Mouse (Mus musculus) spleen, adult 2 months (tissue): Measurements from ENCODE around the gene Tnrc6a. TPM values are rescaled to one million over a fixed set of nuclear protein-coding genes. Genes with fewer than 3 reads are reported as not detected.
A peak's percentile ranks its signal among the peaks of the same experiment; 100 is the strongest.
"Not testable (repeated sequence)": the region's sequence is repeated elsewhere in the genome, so short reads cannot be mapped to it uniquely, and the experiment has no call there.

Source experiments
- DNase-seq, 2 experiments: peaks; one replicate each; pipeline versions ENCODE4 v3.0.0 to v3.0.0-alpha.2; 2012 to 2021; ENCODE audit warnings: low spot score in 2 of 2, low read depth in 1 of 2
- H3K27ac ChIP-seq: fragments of 200-500 bp; 2 replicates; pipeline ENCODE4 v1.5.1; 2012; ENCODE audit warnings: low read length, inconsistent platforms; ENCODE audit not compliant: insufficient read depth
- H3K27me3 ChIP-seq: fragments of 200-500 bp; 2 replicates; pipeline ENCODE4 v1.6.1; 2012; ENCODE audit warnings: mild to moderate bottlenecking, moderate library complexity, low read length, inconsistent platforms; ENCODE audit not compliant: control insufficient read depth, insufficient read depth
- H3K36me3 ChIP-seq: fragments of 200-500 bp; 2 replicates; pipeline ENCODE4 v1.6.1; 2012; ENCODE audit warnings: mild to moderate bottlenecking, low read length, inconsistent platforms; ENCODE audit not compliant: control insufficient read depth, insufficient read depth
- H3K4me1 ChIP-seq: fragments of 200-500 bp; 2 replicates; pipeline ENCODE4 v1.6.1; 2011; ENCODE audit warnings: inconsistent platforms; ENCODE audit not compliant: control insufficient read depth, insufficient read depth, insufficient read length
- H3K4me3 ChIP-seq: fragments of 200-500 bp; 2 replicates; pipeline ENCODE4 v1.5.1; 2011; ENCODE audit warnings: mild to moderate bottlenecking, inconsistent platforms; ENCODE audit not compliant: insufficient read depth, insufficient read length; ENCODE audit errors: extremely low read depth
- CTCF ChIP-seq: fragments of 200-500 bp; IDR thresholded peaks from 2 replicates; pipeline ENCODE4 v1.5.1; 2011; ENCODE audit warnings: mild to moderate bottlenecking, inconsistent platforms; ENCODE audit not compliant: insufficient read depth, insufficient read length, insufficient replicate concordance; ENCODE audit errors: extremely low read depth
- POLR2A ChIP-seq: fragments of 200-500 bp; IDR thresholded peaks from 2 replicates; pipeline ENCODE4 v1.6.1; 2011; ENCODE audit warnings: low read depth, low read length, inconsistent platforms
- WGBS: fragments of 180-500 bp; shearing (Covaris S2); methylation state at CpG from one replicate; pipeline ENCODE4 v1.1.7; 2018; 5-methylcytosine and 5-hydroxymethylcytosine counted together
- polyA plus RNA-seq: library from polyadenylated mRNA; depleted of rRNA; stranded (reverse); fragments of >200 nt; gene quantifications from 2 replicates; pipeline ENCODE4 v1.2.3, GENCODE M21; 2012

Gene Tnrc6a
- polyA plus RNA-seq, 1 experiment, result 33.2 TPM

- no peak overlapping the region for H3K27ac ChIP-seq
- no peak for TF ChIP-seq CTCF
- no peak for TF ChIP-seq POLR2A
- H3K4me1 ChIP-seq, result no peaks in the 10 kb centered on the region
- DNase-seq, result no peak
- H3K36me3 ChIP-seq, result no peaks in the 10 kb centered on the region
- 90% methylated on average over 12 of the region's 12 CpGs for WGBS
- no peak overlapping the region for H3K4me3 ChIP-seq
- H3K27me3 ChIP-seq, result no peaks in the 10 kb centered on the region
Measured at GRCm38 (mm10) chr7:123096344-123097120, 27.2 kb upstream of the Tnrc6a start.

- no peak for DNase-seq
- H3K4me3 ChIP-seq, result no peak overlapping the region
- H3K36me3 ChIP-seq, result no peaks in the 10 kb centered on the region
- H3K4me1 ChIP-seq, result no peaks in the 10 kb centered on the region
- no peak for TF ChIP-seq CTCF
- no peak for TF ChIP-seq POLR2A
- WGBS, result 72% methylated on average over 16 of the region's 16 CpGs
- no peaks in the 10 kb centered on the region for H3K27me3 ChIP-seq
- peak overlapping the region; percentile 47; the same call in 1 of the 2 replicates for H3K27ac ChIP-seq
Measured at GRCm38 (mm10) chr7:123097891-123098750, 25.6 kb upstream of the Tnrc6a start.

GRCm38 (mm10) chr7:123101295-123101694 lies 22.4 kb upstream of the Tnrc6a start:
- Histone ChIP-seq H3K36me3 (no peaks in the 10 kb centered on the region), H3K4me1 (no peaks in the 10 kb centered on the region), H3K27ac (no peak overlapping the region), H3K27me3 (no peaks in the 10 kb centered on the region), H3K4me3 (no peak overlapping the region)
- no peak for DNase-seq
- 94% methylated on average over 3 of the region's 3 CpGs for WGBS
- no peak for TF ChIP-seq POLR2A
- no peak for TF ChIP-seq CTCF

GRCm38 (mm10) chr7:123105381-123105780 lies 18.3 kb upstream of the Tnrc6a start:
- H3K27me3 ChIP-seq, H3K4me3 ChIP-seq, H3K36me3 ChIP-seq, H3K27ac ChIP-seq, H3K4me1 ChIP-seq, DNase-seq: not testable (repeated sequence)
- 78% methylated on average over 1 of the region's 1 CpGs for WGBS

GRCm38 (mm10) chr7:123105906-123106305 lies 17.8 kb upstream of the Tnrc6a start:
- Histone ChIP-seq H3K27me3 (no peaks in the 10 kb centered on the region), H3K4me1 (no peaks in the 10 kb centered on the region; the same call in 1 of the 2 replicates), H3K27ac (no peak overlapping the region), H3K4me3 (no peak overlapping the region), H3K36me3 (no peaks in the 10 kb centered on the region)
- TF ChIP-seq CTCF (no peak), POLR2A (no peak)
- 82% methylated on average over 1 of the region's 1 CpGs for WGBS
- no peak for DNase-seq

GRCm38 (mm10) chr7:123106326-123106725 lies 17.4 kb upstream of the Tnrc6a start:
- no peak for DNase-seq

More at GRCm38 (mm10) chr7:123106326-123106725, 17.4 kb upstream of the Tnrc6a start:
- TF ChIP-seq POLR2A (no peak), CTCF (no peak)
- 93% methylated on average over 2 of the region's 2 CpGs for WGBS
- H3K4me3 ChIP-seq, result no peak overlapping the region
- H3K27me3 ChIP-seq, result no peaks in the 10 kb centered on the region
- H3K27ac ChIP-seq, result no peak overlapping the region
- H3K36me3 ChIP-seq, result no peaks in the 10 kb centered on the region
- H3K4me1 ChIP-seq, result no peaks in the 10 kb centered on the region; the same call in 1 of the 2 replicates
